Mouse (Mus musculus): ENCODE results near the gene Olfr994.

The Olfr994 gene

DNA sequence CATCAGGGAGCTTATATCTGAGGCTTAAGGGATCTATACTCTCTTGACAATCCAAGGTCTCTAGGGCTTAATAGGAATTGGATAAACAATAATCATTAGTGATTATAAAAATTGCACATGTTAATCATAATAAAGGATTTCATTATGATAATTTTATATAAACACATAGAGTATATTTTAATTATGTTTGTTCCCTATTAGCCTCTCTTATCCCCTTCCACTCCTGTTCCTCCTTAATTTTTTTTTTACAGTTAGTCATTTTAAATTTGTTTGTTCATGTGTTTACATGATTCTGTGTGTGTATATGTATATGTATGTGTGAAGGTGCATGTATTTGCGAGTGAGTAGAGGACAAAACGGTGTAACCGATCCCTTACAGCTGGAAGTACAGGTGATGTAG lies at the start of gene Olfr994:
Gene Olfr994 (minus strand): TSS at position 101 of the 400 bp plus-strand sequence.
- no peak for DNase-seq

DNA sequence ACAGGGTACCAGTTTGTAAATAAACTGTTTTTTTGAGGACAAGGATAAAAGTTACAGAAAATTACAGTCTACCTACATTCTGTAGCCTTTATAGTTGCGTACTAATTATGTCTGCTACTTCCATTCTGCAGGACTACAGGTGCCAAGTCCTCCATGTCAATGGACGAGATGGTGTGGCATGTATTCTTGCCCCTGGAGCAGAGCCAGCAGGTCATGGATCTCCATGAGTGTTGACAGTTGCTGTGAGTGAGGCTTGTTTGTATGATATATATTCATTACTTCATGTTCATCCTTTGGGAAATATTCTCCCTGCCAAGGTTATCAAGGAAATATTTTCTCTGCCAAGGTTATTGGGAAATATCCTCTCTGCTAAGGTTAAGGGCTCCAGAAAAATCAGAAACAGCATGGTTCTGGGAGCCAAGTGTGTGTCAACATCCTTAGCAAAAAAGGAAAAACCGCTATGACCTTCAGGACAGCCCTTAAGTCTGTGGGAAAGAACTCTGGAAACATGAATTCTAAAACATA lies 30.6 kb upstream of the Olfr994 start:
- DNase-seq = no peak

DNA sequence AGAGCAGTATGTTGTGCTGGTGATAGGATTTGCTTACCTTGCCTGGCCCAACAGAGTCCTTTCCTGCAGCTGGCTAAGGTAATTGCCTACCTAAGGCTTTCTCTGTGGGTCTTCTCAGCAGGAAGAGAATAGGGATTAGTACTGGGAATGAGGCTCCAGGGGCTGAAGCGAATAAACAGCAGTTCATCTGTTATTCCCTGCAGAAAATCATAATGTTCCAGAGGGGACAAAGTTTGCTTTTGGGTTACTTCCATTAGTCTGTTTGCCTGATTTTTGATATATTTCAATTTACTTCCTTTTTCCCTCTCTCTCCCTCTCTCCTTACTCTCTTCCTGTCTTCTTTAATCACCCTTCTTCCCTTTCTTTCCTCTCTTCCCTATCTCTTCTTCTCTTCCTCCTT lies 7.3 kb upstream of the Olfr994 start, which contains the start of gene Olfr995:
Gene Olfr995 (minus strand): TSS at position 101 of the 400 bp plus-strand sequence.
- no peak for DNase-seq

DNA sequence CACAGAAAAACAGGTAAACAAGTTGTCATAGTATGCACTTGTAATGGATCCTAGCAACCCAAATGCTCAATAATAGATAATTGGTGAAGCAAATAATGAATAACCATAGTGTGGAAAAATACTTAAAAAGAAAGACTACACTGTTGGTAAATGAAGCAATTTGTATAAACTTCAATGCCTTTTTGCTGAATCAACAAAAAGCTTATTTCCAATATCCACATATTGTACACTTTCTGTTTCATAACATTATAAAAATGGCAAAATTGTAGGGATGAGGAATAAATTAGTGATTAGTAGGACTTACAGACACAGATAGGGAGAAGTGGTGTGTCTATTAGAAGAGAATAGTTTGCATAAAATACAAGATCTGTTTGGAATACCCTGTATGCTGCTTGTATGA lies 6.3 kb upstream of the Olfr994 start:
- DNase-seq = no peak

DNA sequence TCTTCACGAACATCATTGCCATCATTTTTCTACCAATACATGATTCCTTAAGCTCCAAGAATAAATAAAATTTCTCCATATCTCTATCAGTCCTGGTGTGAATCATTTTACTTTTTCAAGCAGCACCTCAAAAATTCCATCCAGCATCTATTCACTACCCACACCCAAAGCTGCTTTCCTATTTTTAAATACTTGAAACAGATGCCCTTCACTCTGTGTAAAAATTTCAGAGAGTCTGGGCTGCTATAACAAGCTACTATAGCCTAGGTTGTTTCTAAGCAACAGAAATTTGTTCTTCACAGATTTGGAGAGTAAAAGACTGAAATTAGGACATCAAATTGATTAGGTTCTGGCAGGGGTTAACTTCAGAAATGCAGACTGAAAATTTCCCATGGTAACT lies 10.4 kb downstream of the Olfr994 start:
- no peak for DNase-seq

DNA sequence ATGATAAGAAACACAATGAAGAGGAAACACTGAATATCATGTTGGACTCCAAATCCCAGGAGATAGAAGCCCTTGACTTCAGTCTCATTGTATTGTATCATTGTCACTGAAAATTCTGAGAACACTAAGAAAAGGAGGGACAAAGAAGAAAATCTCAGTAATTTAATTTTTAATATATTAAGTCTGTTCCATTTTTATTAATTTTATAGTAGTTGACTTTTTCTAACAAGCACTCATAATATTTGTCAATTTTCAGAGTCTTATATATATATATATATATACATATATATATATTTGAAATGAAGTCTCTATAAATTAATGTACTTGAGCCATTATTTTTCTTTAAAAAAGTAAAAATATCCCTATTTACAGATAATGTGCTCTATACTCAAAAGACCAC lies 21.5 kb downstream of the Olfr994 start, which contains the start of gene Olfr993:
Gene Olfr993 (minus strand): TSS at position 101 of the 400 bp plus-strand sequence.
- DNase-seq = no peak

DNA sequence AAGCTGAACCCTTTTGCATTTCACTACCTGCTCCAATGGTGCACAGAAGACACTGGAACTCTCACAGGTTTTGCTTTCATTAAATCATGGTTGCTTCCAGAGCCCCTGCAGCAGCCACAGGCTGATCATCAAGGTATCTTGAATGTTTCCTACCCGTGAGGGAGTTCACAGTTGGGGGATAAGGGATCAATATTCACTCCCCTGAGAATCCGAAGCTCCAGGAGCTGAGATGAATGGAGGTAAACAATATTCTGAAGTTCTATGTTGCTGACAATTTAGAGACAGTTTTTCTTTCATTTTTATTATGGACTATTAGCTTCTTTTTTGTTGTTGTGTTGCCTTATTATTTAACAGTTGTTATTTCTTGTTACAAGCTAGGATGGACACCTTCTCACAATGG lies 26.9 kb downstream of the Olfr994 start, which contains the start of gene Olfr992:
Gene Olfr992 (minus strand): TSS at position 101 of the 400 bp plus-strand sequence.
- no peak for DNase-seq
